Mouse (Mus musculus) cortical plate, adult 2 months (tissue): ENCODE results near the gene Veph1. TPM values are rescaled to one million over a fixed set of nuclear protein-coding genes. Genes with fewer than 3 reads are reported as not detected.

ENCODE experiments used
- H3K27ac ChIP-seq: fragments of 200-500 bp; 2 replicates; pipeline ENCODE4 v1.5.1; 2012; ENCODE audit warnings: low read length, control low read depth, inconsistent platforms; ENCODE audit not compliant: insufficient read depth
- H3K4me1 ChIP-seq: fragments of 200-500 bp; 2 replicates; pipeline ENCODE4 v1.6.1; 2011; ENCODE audit warnings: low read length; ENCODE audit not compliant: control insufficient read depth, insufficient read depth
- H3K4me3 ChIP-seq: fragments of 200-500 bp; 2 replicates; pipeline ENCODE4 v1.5.1; 2011; ENCODE audit warnings: mild to moderate bottlenecking, low read length, control low read depth; ENCODE audit not compliant: insufficient read depth
- CTCF ChIP-seq: fragments of 200-500 bp; IDR thresholded peaks from 2 replicates; pipeline ENCODE4 v1.5.1; 2011; ENCODE audit warnings: mild to moderate bottlenecking, control low read depth, low read length; ENCODE audit not compliant: insufficient read depth; ENCODE audit errors: extremely low read depth
- POLR2A ChIP-seq: fragments of 200-500 bp; IDR thresholded peaks from 2 replicates; pipeline ENCODE4 v1.6.1; 2011; ENCODE audit warnings: mild to moderate bottlenecking, low read length, control low read depth; ENCODE audit not compliant: insufficient read depth; ENCODE audit errors: extremely low read depth
- polyA plus RNA-seq: library from polyadenylated mRNA; depleted of rRNA; stranded (reverse); fragments of >200 nt; gene quantifications from 2 replicates; pipeline ENCODE4 v1.2.3, GENCODE M21; 2012; rRNA removed

The Veph1 gene
- polyA plus RNA-seq, 1 experiment: 0.04 TPM

DNA sequence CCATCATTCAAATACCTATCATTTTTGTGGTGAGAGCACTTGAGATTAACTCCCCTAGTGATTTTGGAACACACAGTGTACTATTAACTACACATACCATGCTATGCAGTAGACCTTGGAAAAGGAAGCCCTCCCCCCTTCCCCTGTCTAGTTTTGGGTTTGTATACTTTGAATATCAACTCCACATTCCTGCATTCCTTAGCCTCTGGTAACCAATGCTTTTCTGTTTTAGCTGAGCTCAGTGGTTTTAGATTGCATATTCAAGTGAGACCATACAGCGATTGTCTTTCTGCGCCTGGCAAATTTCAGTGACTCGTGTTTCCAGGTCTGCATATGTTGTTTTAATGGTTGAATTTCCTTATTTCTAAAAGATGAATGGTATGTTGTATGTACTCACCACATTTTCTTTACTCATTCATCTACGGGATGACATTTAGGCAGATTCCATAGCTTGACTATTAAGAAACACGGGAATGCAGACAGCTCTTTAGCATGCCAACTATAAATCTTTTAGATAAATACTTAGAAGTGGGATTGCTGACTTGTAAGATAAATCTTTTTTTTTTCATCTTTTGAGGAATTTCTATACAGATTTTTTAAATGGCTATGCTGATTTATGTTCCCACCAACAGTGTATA lies 255.7 kb downstream of the Veph1 start:
- TF ChIP-seq POLR2A: no peak
- no peak for TF ChIP-seq CTCF
- Histone ChIP-seq H3K4me3 (no peak overlapping the region), H3K27ac (no peak overlapping the region), H3K4me1 (no peaks in the 10 kb centered on the region)

DNA sequence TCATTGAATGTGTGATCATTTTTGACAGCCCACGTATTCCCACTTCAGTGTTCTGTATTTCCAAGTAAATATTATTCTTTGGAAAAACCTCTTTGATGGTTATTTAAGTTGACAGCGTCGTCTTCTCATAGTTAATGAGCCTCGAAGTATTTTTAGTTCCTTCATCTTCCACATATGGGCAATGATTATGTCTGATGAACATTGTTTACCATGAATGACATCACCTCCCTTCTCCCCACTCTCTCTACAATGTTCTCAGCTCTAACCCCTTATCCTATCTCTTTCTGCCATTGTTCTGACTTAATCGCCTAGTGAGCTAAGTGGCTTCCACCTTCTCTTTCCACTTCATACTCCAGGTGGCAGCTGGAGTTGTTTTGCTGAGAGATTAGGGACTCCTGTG lies 261.4 kb downstream of the Veph1 start:
- no peak for TF ChIP-seq CTCF
- TF ChIP-seq POLR2A: no peak
- Histone ChIP-seq H3K4me1 (no peaks in the 10 kb centered on the region), H3K4me3 (no peak overlapping the region), H3K27ac (no peak overlapping the region)

DNA sequence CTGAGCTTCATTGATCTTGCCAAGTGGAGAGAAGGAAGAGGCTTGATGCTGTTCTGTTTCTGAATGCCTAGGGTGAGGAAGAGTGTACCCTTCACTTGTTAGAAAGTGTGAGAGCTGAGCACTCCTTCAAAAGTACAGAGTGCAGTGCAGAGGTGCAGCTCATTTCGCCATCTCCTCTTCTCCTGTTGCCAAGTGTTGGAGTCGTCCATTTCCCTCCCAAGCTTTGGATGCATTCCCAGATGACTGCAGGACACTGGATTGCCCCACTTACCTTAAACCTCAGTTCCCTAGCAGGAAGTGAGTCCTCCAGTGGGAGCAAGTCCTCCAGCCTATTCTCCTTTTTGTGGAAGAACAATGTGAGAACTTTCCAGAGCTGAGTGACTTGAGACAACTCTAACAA lies 263.3 kb downstream of the Veph1 start:
- no peak for TF ChIP-seq CTCF
- TF ChIP-seq POLR2A: no peak
- Histone ChIP-seq H3K4me3 (no peak overlapping the region), H3K27ac (no peak overlapping the region)

DNA sequence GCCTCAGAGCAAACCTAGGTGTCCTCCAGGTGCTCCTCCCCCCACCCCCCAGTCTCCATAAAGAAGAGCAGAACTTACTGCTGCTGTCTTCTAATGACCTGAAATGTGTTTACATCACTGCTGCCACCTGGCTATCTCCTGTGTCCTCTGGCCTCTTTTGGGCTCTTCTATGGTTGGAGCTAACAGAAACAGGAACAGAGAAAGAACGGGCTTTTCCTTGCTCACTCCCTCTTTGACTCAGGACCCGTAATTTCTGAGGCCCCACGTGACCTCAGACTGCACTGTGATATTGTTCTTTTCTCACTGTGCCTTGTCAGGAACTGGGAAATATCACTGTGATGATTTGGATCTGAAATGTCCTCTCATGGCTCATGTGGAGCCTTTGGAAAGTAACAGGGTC lies 271.2 kb downstream of the Veph1 start:
- Histone ChIP-seq H3K4me1 (no peaks in the 10 kb centered on the region), H3K27ac (no peak overlapping the region), H3K4me3 (no peak overlapping the region)
- TF ChIP-seq CTCF (no peak), POLR2A (no peak)

More for the DNA sequence above, 263.3 kb downstream of the Veph1 start:
- H3K4me1 ChIP-seq: no peaks in the 10 kb centered on the region

DNA sequence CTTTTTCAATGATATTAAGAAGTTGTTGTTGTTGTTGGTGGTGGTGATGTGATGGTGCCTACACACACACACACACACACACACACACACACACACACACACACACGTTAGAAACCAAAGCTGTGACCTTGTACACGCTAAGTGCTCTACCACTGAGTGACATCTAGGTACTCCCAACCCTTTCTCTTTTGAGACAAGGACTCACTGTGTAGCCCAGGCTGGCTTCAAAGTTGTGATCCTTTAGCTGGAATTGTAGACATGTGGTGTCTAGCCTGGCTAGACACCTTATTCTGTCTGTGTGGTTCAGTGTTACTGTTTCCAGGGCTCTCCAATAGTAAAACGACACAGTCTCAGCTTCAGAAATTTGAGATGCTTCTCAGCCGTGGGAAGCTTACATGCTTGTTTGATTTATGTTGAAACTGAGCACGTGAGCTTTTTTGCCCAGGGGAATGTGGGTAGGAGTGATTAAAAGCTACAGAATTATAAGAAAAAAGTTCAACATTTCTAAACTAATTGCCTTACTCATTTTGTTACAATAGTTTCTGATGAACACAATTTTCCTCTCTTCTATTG lies 272.3 kb downstream of the Veph1 start:
- no peak overlapping the region for H3K4me3 ChIP-seq
- no peak overlapping the region for H3K27ac ChIP-seq
- no peaks in the 10 kb centered on the region for H3K4me1 ChIP-seq
- TF ChIP-seq POLR2A: no peak
- no peak for TF ChIP-seq CTCF

DNA sequence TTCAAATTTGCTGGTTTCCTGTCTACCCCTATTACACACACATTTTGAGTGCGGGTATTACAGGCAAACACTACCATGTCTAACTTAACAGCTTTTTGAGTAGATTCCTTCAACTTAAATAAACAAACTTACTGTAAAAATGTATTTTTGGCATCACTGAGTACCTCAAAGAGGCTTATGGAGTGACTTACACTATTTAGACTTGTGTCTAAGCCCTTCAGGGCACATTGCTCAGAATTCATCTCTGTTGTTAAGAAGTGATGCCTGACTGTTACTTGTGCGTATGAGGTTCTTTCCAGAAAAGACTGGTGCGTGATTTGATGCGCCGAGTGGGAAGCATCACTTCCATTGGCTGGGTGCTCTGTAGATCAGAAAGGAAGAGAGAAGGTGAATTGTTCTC lies 277.5 kb downstream of the Veph1 start:
- Histone ChIP-seq H3K4me3 (no peak overlapping the region), H3K4me1 (no peaks in the 10 kb centered on the region), H3K27ac (no peak overlapping the region)
- no peak for TF ChIP-seq POLR2A
- TF ChIP-seq CTCF: no peak

DNA sequence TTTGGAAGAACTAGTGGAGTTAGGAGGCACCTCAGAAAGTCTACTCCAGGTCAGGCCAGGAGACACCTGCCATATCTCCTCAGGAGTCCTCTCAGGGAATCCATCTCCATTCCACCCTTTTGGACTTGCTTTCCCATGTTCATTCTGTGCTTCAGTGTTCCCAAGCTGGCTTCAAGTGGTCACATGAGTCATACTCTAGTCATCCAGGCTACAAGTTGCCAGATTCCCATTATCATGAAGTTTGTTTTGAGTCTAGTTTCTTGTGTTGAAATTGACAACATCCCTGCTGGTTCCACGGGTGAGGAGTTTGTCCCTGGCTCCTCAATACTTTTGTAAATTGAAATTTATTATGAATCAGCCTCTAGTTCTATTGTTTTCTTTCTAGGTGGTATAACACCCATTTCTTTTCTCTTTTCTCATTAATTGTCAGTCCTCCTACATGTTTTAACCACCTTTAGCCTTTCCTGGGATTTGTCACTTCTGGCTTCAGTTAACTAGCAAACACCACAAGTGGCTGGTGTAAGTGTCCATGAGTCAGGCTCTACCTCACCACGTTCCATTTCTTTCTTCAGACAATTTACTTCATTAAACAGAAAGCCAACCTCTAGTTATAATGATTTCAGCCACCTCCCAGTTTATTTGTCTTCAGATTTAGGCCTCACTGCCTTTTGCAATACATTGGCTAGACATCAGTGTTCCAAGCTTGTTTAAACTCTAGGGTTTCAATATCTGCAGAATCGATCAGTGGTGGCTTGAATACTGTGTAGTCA lies 288.8 kb downstream of the Veph1 start:
- H3K4me1 ChIP-seq: no peaks in the 10 kb centered on the region
- no peak for TF ChIP-seq CTCF
- TF ChIP-seq POLR2A: no peak
- H3K27ac ChIP-seq: no peak overlapping the region
- H3K4me3 ChIP-seq: no peak overlapping the region

DNA sequence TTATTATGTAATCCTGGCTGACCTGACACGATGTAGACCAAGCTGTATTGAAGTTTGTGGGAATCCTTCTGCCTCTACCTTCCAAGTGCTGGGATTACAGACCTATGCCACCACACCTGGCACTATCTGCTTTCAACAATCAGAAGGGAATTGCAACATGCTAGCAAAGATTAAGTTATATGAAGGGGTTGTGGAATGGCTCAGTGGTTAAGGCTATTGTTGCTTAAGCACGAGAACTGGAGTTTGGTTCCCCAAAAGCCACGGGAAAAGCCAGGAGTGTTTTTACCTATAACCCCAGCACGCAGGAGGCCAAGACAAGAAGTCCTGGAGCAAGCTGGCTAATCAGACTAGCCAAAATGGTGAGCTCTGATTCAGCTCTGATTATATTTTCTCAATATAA lies 291.6 kb downstream of the Veph1 start:
- no peak overlapping the region for H3K4me3 ChIP-seq
- no peak for TF ChIP-seq CTCF
- no peak for TF ChIP-seq POLR2A
- no peak overlapping the region for H3K27ac ChIP-seq
- H3K4me1 ChIP-seq: no peaks in the 10 kb centered on the region

DNA sequence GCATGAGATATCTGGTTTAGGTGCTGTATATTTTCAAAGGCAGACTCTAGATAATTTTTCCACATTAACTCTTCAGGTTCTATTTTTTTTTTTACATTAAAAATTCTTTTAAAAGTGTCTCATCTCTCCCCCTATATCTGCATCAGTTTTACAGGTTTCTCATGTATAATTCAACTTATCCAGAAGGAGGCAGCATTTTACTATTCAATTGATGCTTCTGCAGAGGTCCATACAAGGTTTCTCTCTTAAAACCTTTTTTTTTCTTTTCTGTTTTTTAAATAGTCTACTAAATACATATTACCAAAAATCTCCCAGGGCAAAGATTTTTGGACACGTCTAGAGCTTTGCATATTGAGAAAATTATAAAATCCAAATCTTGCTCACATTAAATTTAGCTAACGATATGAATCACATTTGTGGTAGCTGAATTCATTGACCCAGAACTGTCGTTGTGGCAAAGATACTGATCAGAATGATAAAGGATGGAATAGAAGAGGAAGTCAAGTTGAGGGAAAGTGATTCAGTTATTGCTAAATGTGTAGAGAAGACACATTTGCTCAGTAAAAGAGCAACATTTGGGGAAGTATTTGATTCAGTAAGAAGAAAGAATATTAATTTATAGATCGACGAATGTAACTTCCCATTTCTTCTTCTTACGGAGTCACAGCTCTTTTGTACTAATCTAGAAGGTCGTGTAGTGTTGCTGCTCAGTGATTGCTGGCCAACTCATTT lies 292.3 kb downstream of the Veph1 start:
- TF ChIP-seq POLR2A (no peak), CTCF (no peak)
- Histone ChIP-seq H3K4me3 (no peak overlapping the region), H3K27ac (no peak overlapping the region), H3K4me1 (no peaks in the 10 kb centered on the region)

Other genes starting within 250 kb of the Veph1 start
- 0.23 and 0.42 TPM in 2 replicates for gene Ptx3, start 76.9 kb downstream of the Veph1 start, polyA plus RNA-seq